Mouse (Mus musculus) midbrain, embryonic 14.5 days (tissue): ENCODE results near the gene Rnaseh2a. TPM values are rescaled to one million over a fixed set of nuclear protein-coding genes. Genes with fewer than 3 reads are reported as not detected.

Experiments
- ATAC-seq: fragments of 200-750 bp; cut with Nextera tagmentation; 2 replicates; pipeline ENCODE4 v1.8.0; 2017; ENCODE audit warnings: moderate number of reproducible peaks, moderate library complexity; ENCODE audit not compliant: low FRiP score, low TSS enrichment
- DNase-seq: peaks from one replicate; pipeline ENCODE4 v3.0.0-alpha.2; 2015
- H3K27ac ChIP-seq: fragments of 300-500 bp; sonication (generic); replicated peaks from 2 replicates; pipeline ENCODE4 v1.5.1; 2014; ENCODE audit warnings: mild to moderate bottlenecking, low read depth, low read length, moderate library complexity
- H3K27me3 ChIP-seq: fragments of 300-500 bp; sonication (generic); 2 replicates; pipeline ENCODE4 v1.6.1; 2014; ENCODE audit warnings: low read length, control low read depth, mixed read lengths; ENCODE audit not compliant: control insufficient read depth, insufficient read depth
- H3K36me3 ChIP-seq: fragments of 300-500 bp; sonication (generic); 2 replicates; pipeline ENCODE4 v1.6.1; 2014; ENCODE audit warnings: low read length, control low read depth; ENCODE audit not compliant: control insufficient read depth, insufficient read depth
- H3K4me1 ChIP-seq: fragments of 300-500 bp; sonication (generic); 2 replicates; pipeline ENCODE4 v1.6.1; 2014; ENCODE audit warnings: mild to moderate bottlenecking, antibody characterized with exemption, low read length, control low read depth; ENCODE audit not compliant: control insufficient read depth, insufficient read depth
- H3K4me2 ChIP-seq: fragments of 300-500 bp; sonication (generic); 2 replicates; pipeline ENCODE4 v1.6.1; 2014; ENCODE audit warnings: mild to moderate bottlenecking, low read length, moderate library complexity
- H3K4me3 ChIP-seq: fragments of 300-500 bp; sonication (generic); replicated peaks from 2 replicates; pipeline ENCODE4 v1.5.1; 2014; ENCODE audit warnings: low read depth, low read length
- H3K9ac ChIP-seq: fragments of 300-500 bp; sonication (generic); replicated peaks from 2 replicates; pipeline ENCODE4 v1.6.1; 2014; ENCODE audit warnings: mild to moderate bottlenecking, low read length, moderate library complexity
- H3K9me3 ChIP-seq: fragments of 300-500 bp; sonication (generic); 2 replicates; pipeline ENCODE4 v1.6.1; 2016; ENCODE audit warnings: low read length, control low read depth, mixed read lengths; ENCODE audit not compliant: control insufficient read depth
- WGBS: fragments of 180-500 bp; shearing (Covaris S2); extraction: QIAGEN DNeasy Blood & Tissue Kit; methylation state at CpG from one replicate; pipeline ENCODE4 v1.1.7; 2014; 5-methylcytosine and 5-hydroxymethylcytosine counted together
- polyA plus RNA-seq: library from polyadenylated mRNA; unstranded; fragments of >200 nt; fragmentation: Nextera tagmentation; extraction: Ambion mirVana; gene quantifications from 2 replicates; pipeline ENCODE4 v1.2.1, GENCODE M21; 2014

The Rnaseh2a gene
- polyA plus RNA-seq, 1 experiment from 2014 or later = 51.7 TPM

GRCm38 (mm10) chr8:84945235-84945632 lies 24.3 kb downstream of the Rnaseh2a start:
- peak overlapping the region; percentile 87 for H3K9ac ChIP-seq
- peak overlapping the region; percentile 88 for H3K4me2 ChIP-seq
- H3K27me3 ChIP-seq = peaks cover 33% of the 10 kb centered on the region
- WGBS = under 1% methylated on average over 11 of the region's 11 CpGs
- peaks cover 30% of the 10 kb centered on the region for H3K4me1 ChIP-seq
- peak overlapping the region; percentile 79 for H3K27ac ChIP-seq
- peak; percentile 83 for DNase-seq
- peak overlapping the region; percentile 63 for H3K4me3 ChIP-seq
- no peaks in the 10 kb centered on the region for H3K36me3 ChIP-seq
- ATAC-seq = peak; percentile 42
- H3K9me3 ChIP-seq = no peaks in the 10 kb centered on the region

- peak overlapping the region; percentile 79; the same call in 1 of the 2 replicates for H3K27ac ChIP-seq
- peaks cover 28% of the 10 kb centered on the region for H3K27me3 ChIP-seq
- 1% methylated on average over 26 of the region's 26 CpGs for WGBS
- peak; percentile 77 for DNase-seq
- ATAC-seq = 0 out of 2 replicates have a peak, but pooled peaks have one; percentile 16
- peak overlapping the region; percentile 88 for H3K4me2 ChIP-seq
- peak overlapping the region; percentile 63 for H3K4me3 ChIP-seq
- H3K9ac ChIP-seq = no peak overlapping the region; the same call in 1 of the 2 replicates
- peaks cover 30% of the 10 kb centered on the region for H3K4me1 ChIP-seq
- no peaks in the 10 kb centered on the region for H3K36me3 ChIP-seq
- H3K9me3 ChIP-seq = no peaks in the 10 kb centered on the region
Observed at GRCm38 (mm10) chr8:84944478-84945160, 24.9 kb downstream of the Rnaseh2a start.

DNA sequence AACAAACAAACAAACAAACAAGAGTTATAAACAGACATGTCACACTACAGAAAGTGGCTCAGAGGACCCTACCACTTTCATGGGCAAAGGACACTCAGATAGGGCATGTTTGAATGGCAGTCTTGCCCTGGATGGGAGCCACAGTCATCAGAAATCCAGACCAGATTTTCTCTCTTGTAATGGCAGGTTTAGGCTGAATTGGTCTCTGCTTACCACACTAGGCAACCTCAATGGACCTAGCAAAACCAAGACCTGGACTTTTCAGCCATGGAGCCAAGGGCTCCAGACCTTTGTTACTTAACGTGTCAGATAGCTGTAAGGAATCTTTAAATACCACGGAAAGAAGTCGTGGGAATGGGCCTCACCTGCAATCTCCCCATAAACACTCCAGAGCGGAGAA lies 25.9 kb downstream of the Rnaseh2a start:
- Histone ChIP-seq H3K27me3 (peaks cover 28% of the 10 kb centered on the region), H3K9ac (no peak overlapping the region), H3K4me2 (peak overlapping the region; percentile 88; the same call in 1 of the 2 replicates), H3K9me3 (no peaks in the 10 kb centered on the region), H3K27ac (no peak overlapping the region), H3K4me1 (peaks cover 30% of the 10 kb centered on the region), H3K4me3 (peak overlapping the region; percentile 63), H3K36me3 (no peaks in the 10 kb centered on the region)
- ATAC-seq (no peak), DNase-seq (peak; percentile 51)
- 14% methylated on average over 4 of the region's 4 CpGs for WGBS

DNA sequence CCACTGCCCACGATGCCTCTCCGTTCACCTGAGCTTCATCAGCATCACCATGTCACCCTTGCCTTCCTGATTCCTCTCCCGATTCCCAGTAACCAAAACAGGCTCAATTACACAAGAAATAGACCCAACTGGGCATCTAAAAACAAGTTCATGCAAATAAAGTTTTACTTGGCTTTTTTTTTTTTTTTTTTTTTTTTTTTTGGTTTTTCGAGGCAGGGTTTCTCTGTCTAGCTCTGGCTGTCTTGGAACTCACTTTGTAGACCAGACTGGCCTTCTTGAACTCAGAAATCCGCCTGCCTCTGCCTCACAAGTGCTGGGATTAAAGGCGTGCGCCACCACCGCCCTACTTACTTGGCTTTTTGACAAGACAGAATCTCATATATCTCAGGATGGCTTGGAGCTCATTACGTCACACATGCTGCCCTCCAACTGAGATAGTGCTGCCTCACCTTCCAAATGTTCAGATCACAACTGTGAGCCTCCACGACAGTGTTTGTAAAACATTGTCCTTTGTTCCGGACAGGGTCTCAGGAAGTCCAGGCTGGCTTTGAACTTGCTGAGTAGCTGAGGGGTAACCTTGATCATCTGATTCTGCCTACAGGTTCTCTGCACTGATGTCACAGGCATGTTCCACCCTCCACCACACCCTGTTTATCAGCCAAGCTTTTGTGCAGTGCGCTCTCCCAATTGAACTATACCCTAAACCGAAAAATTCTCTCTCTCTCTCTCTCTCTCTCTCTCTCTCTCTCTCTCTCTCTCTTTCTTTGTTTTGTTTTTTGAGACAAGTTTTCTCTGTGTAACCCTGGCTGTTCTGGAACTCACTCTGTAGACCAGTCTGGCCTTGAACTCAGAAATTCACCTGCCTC lies 31.7 kb downstream of the Rnaseh2a start:
- no peak for ATAC-seq
- Histone ChIP-seq H3K9me3 (no peaks in the 10 kb centered on the region), H3K9ac (peak overlapping the region; percentile 97), H3K36me3 (peaks cover 4% of the 10 kb centered on the region; the same call in 1 of the 2 replicates), H3K4me1 (peaks cover 27% of the 10 kb centered on the region), H3K4me2 (peak overlapping the region; percentile 90), H3K4me3 (peak overlapping the region; percentile 95), H3K27me3 (no peaks in the 10 kb centered on the region), H3K27ac (peak overlapping the region; percentile 95)
- 64% methylated on average over 13 of the region's 13 CpGs for WGBS
- no peak for DNase-seq

- Histone ChIP-seq H3K4me3 (peak within 1 kb of the TSS; percentile 95), H3K36me3 (peaks cover 12% of the 10 kb centered on the region), H3K27me3 (no peaks in the 10 kb centered on the region), H3K9ac (peak within 1 kb of the TSS; percentile 97), H3K4me1 (peaks cover 27% of the 10 kb centered on the region), H3K9me3 (no peaks in the 10 kb centered on the region), H3K27ac (peak within 1 kb of the TSS; percentile 95), H3K4me2 (peak within 1 kb of the TSS; percentile 90)
- DNase-seq (peak; percentile 93), ATAC-seq (peak; percentile 76)
- under 1% methylated on average over 50 of the region's 50 CpGs for WGBS
Observed at GRCm38 (mm10) chr8:84936962-84937546, 32.5 kb downstream of the Rnaseh2a start, which contains the start of gene Mast1. TSS of gene Mast1 (minus strand) at chr8:84937359.

DNA sequence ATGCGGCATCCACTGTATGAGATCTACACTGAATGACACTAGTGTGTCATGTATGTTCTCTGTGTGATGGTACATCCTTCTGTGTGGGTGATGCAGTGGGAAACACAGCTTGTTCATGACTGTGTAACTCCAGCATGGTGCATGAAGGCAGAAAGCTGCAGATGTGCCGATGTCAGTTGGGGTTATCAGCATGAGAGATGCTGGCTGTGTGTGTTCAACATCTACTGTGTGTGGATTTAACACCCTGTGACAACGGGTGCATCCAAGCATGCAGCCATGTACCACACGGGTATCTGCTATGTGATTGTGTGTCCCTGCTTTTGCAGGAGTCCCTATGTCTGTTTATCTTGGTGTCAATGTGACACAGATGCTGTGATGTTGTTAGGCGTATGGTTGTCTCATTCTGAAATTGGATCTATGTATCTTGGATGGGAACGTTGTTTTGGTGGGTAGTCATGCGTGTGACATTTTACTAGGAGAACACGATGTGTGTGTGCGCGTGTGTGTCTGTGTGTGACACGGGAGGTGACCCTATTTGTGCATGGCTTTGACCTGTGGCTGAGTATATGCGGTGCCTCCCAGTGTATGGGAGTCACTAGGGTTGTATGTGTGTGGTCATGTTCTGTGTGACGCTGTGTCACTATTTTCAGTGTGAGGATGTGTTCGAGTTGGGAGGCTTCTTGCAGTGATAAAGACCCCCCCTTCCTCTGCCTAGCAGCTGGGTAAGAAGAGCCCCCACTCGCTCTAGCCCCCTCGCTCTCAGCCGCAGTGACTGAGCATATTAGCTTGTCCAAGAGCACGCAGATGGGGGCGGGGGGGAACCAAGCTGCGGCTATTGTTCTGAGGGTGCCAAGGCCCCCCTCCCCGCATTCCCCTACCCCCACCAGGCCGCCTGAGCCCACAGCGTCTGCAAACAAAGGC lies 33.3 kb downstream of the Rnaseh2a start:
- peaks cover 18% of the 10 kb centered on the region for H3K36me3 ChIP-seq
- H3K4me1 ChIP-seq = peaks cover 27% of the 10 kb centered on the region
- H3K27ac ChIP-seq = peak overlapping the region; percentile 95
- peak overlapping the region; percentile 97 for H3K9ac ChIP-seq
- WGBS = 17% methylated on average over 23 of the region's 23 CpGs
- H3K9me3 ChIP-seq = no peaks in the 10 kb centered on the region
- peak overlapping the region; percentile 95 for H3K4me3 ChIP-seq
- DNase-seq (peak; percentile 63), ATAC-seq (peak; percentile 34)
- no peaks in the 10 kb centered on the region for H3K27me3 ChIP-seq
- H3K4me2 ChIP-seq = peak overlapping the region; percentile 90

DNA sequence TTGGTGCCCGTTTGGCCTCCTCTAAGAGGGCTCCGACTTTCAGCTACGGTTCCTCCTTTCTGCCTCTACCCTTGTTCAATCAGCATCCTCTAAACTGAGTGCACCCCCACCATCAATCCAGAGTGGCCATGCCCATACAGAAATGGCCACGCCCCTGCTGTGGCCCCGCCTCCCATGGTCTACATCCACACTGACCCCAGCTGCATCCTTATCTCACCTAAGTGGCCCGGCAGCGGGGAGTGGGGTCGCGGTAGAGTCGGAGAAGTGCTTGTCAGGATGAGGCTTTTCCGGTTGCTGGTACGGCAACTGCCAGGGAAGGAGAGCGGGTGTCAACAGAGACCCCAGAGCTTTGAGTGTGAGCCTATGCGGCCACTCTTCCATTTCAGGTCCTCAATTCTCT lies 34.1 kb downstream of the Rnaseh2a start:
- H3K36me3 ChIP-seq = peaks cover 24% of the 10 kb centered on the region
- peak overlapping the region; percentile 90 for H3K4me2 ChIP-seq
- peaks cover 27% of the 10 kb centered on the region for H3K4me1 ChIP-seq
- peak overlapping the region; percentile 95 for H3K4me3 ChIP-seq
- 4% methylated on average over 14 of the region's 14 CpGs for WGBS
- ATAC-seq = peak; percentile 47; the same call in 1 of the 2 replicates
- H3K27me3 ChIP-seq = no peaks in the 10 kb centered on the region
- no peaks in the 10 kb centered on the region for H3K9me3 ChIP-seq
- H3K27ac ChIP-seq = peak overlapping the region; percentile 95
- peak overlapping the region; percentile 97 for H3K9ac ChIP-seq
- peak; percentile 58 for DNase-seq
